Mouse (Mus musculus): ENCODE results near the gene Iqub.

The Iqub gene

GRCm38 (mm10) chr6:24470571-24471132 is 44.2 kb downstream of the Iqub start:
- no peak for DNase-seq (ENCODE audit: low spot score in 2 of 2)

- DNase-seq (ENCODE audit: low spot score in 2 of 2) = no peak
Measured at GRCm38 (mm10) chr6:24470135-24470534, 44.7 kb downstream of the Iqub start.

DNA sequence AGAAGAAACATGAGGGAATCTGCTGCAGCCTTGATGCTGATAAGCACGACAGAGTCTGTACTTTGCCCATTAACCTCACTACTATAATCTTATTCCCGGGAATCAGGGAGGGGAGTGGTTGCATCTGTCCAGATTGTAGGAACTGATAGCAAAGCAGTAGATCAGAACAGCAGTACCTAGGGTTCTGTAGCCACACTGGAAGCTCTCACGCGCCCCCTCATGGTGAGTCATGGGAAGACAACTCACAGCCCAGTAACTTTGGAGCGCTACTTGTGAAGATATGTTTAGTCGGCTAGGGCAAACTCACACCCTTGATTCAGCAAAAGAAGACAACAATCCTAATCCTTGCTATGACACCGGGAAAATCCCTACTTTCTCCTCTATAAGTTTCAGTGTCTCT is 58.8 kb downstream of the Iqub start:
- DNase-seq (ENCODE audit: low spot score in 2 of 2) = peak; percentile 38 to 70

DNA sequence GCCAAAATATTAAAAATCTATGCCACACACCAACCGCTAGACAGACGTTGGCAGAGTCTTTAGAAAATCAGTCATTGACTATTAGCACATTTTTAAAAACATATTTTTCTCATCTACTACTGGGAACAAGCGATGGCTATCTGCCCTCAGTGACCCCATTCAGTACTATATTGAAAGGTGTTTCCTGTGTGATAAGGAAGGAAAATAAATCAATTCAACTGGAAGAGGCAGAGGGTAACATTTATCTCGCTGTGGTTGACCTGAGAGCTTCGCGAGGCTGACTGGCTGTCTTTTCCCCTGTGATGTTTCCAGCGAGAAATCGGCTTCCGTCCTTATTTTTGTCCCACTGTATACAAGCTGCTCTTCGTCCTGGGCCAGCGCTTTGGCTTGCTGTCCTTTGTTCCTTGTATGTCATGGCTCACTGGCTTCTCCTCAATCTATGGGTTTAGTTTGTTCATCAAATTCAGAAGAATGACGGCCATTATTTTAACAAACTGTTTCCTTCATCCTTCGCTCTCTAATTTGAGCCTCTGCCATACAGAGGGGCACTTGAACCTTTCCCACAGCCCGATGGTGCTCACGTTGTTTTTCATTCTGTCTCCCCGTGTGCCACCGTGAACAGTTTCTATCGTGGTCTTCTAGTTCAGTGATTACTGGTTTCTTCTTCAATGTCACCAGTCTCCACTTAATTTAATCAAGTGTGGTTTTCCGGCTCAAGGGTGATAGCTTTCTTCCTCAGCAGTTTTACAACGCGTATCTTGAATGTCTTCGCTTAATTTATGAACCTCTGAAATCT is 63.6 kb downstream of the Iqub start:
- no peak for DNase-seq (ENCODE audit: low spot score in 2 of 2)

DNA sequence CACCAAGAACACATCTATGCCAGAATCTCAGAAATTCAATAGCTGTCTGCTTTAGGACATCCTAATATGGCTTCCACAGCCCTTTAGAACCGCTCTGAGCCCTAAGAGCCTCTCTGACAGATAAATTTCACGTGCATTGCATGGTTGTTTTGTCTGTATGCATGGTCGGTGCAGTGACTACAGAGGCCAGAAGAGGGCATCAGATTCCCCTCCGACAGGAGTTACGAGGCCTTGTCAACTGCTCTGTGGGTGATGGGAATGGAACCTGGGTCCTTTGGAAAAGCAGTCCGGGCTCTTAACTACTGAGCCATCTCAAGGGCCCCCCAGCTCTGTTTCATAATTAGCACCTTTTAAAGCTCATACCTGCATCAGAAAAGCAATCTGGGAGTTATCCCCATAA is 64.6 kb downstream of the Iqub start:
- no peak for DNase-seq (ENCODE audit: low spot score in 2 of 2)

- DNase-seq (ENCODE audit: low spot score in 2 of 2) = no peak
Measured at GRCm38 (mm10) chr6:24416056-24416455, 98.8 kb downstream of the Iqub start.

GRCm38 (mm10) chr6:24415500-24415899 is 99.4 kb downstream of the Iqub start:
- no peak for DNase-seq (ENCODE audit: low spot score in 2 of 2)

GRCm38 (mm10) chr6:24408573-24409427 is 106.1 kb downstream of the Iqub start:
- peak; percentile 20 to 39 for DNase-seq (ENCODE audit: low spot score in 2 of 2)

GRCm38 (mm10) chr6:24407743-24408142 is 107.1 kb downstream of the Iqub start:
- DNase-seq (ENCODE audit: low spot score in 2 of 2) = no peak

DNA sequence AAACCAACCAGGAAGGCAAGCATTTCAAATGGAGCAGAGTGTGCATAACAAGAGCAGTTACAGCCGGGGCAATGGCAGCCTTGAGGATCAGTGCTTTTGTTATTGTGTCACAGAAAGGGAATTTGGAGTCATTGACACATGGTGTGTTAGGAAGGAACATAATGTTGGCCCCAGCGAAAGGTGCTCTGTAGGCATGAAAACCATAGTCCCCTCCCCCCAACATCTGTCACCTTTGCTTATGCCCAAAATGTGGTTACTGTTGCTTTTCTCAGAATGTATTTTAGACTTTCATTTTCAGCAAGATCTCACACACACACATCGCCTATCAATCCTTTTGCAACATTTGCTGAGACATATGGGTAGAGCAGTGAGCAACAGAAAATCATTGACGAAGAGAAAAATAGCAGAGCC is 117.6 kb downstream of the Iqub start:
- no peak for DNase-seq (ENCODE audit: low spot score in 2 of 2)

Data from frontal cortex, postnatal 14 days (tissue).